Mouse (Mus musculus) liver, postnatal 0 days (tissue): ENCODE results near the gene Fgf11.

ENCODE experiments used
- CTCF ChIP-seq: sonication (generic); IDR thresholded peaks from 2 replicates; pipeline ENCODE4 v1.5.1; 2016; ENCODE audit warnings: antibody characterized with exemption, low read depth
- EP300 ChIP-seq: IDR thresholded peaks from 2 replicates; pipeline ENCODE4 v1.6.1; 2016; ENCODE audit warnings: antibody characterized with exemption, low read depth, mild to moderate bottlenecking

DNA sequence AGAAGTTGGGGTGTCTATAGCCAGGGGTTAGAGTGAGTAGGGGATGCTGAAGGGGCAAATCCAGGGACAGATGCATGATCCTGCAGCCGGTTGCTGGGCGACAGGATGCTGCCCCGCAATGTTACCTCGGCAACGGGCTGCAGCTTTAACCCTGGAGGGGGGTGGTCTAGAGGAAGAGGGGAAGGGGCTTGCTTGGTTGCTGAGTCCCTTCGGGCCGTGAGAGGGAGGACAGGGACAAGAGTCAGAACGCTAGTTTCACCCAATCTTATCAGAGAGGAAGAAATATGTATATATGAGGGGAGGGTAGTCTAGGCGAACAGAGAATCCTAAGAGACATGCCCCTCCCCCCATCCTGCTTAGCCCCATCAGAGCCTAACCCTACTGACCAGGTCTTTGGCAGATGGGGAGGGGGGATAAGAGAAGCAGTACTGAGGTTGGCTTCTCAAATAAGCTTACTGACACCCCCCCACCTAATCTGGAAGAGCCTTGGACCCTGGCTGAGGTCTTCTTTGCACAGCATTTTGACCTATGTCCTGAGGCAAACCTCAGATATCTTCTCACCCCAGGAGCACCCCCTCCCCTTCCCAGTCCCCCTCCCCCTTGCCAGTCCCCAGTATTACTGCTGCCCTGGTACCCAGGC, 33.8 kb upstream of the Fgf11 start:
- TF ChIP-seq EP300 (no peak), CTCF (no peak)
